In genomic region chr14:34566530-34566929, GRCm38 (mm10) we compare ENCODE assay signal across 24 mouse cellular contexts. TPM values are rescaled to one million over a fixed set of nuclear protein-coding genes. Genes with fewer than 3 reads are reported as not detected.
A peak's percentile ranks its signal among the peaks of the same experiment; 100 is the strongest.
DNase-seq lines count a peak whose midpoint lies in the region; ATAC-seq and TF ChIP-seq lines count a peak whose summit lies in the region.
"Had no signal": no experiment of that assay in that cellular context is flagged by ENCODE, and none has a peak within 500 bp of the region (broad histone marks: within the 10 kb centered on the region; RNA-seq: fewer than 3 reads in every experiment).

No protein-coding gene starts in this region.

- TF ChIP-seq EP300 in heart, adult 2 months (IDR thresholded peaks at IDR 0.05; ENCODE audit: insufficient read depth, low read depth, low read length), result 0 out of 2 replicates have a peak, but pooled peaks have one; percentile 4

- WGBS in embryonic facial prominence, embryonic 15.5 days, result 94% methylated on average over 7 of the region's 7 CpGs
- WGBS in embryonic facial prominence, embryonic 10.5 days, result 93% methylated on average over 7 of the region's 7 CpGs
- WGBS in heart, adult 2 months, result 83% methylated on average over 7 of the region's 7 CpGs
- WGBS in heart, embryonic 13.5 days, result 84% methylated on average over 7 of the region's 7 CpGs
- WGBS in limb, embryonic 13.5 days, result 91% methylated on average over 7 of the region's 7 CpGs
- 92% methylated on average over 7 of the region's 7 CpGs for WGBS in limb, embryonic 10.5 days

- H3K4me1 ChIP-seq in embryonic facial prominence, embryonic 15.5 days, result peaks cover 55% of the 10 kb centered on the region
- H3K4me1 ChIP-seq in embryonic facial prominence, embryonic 10.5 days, result peaks cover 34% of the 10 kb centered on the region
- H3K4me1 ChIP-seq in heart, adult 2 months (ENCODE audit: control insufficient read depth, insufficient read depth, low read length), result peaks cover 19% of the 10 kb centered on the region
- peaks cover 94% of the 10 kb centered on the region for H3K4me1 ChIP-seq in heart, embryonic 13.5 days
- peaks cover 69% of the 10 kb centered on the region for H3K4me1 ChIP-seq in limb, embryonic 13.5 days
- peaks cover 44% of the 10 kb centered on the region for H3K4me1 ChIP-seq in limb, embryonic 10.5 days

- no peaks in the 10 kb centered on the region for H3K36me3 ChIP-seq in embryonic facial prominence, embryonic 15.5 days
- no peaks in the 10 kb centered on the region for H3K36me3 ChIP-seq in embryonic facial prominence, embryonic 10.5 days (replicated peaks)
- peaks cover 3% of the 10 kb centered on the region for H3K36me3 ChIP-seq in heart, adult 2 months (ENCODE audit: control insufficient read depth, insufficient read depth, low read length)
- peaks cover 28% of the 10 kb centered on the region for H3K36me3 ChIP-seq in heart, embryonic 13.5 days
- H3K36me3 ChIP-seq in limb, embryonic 13.5 days, result no peaks in the 10 kb centered on the region
- H3K36me3 ChIP-seq in limb, embryonic 10.5 days, result no peaks in the 10 kb centered on the region
- H3K36me3 ChIP-seq: forebrain, embryonic 15.5 days; G1E; hindbrain, embryonic 13.5 days had no signal

- no peak overlapping the region for H3K9ac ChIP-seq in embryonic facial prominence, embryonic 15.5 days
- H3K9ac ChIP-seq in heart, adult 2 months (ENCODE audit: low read depth, low read length), result peak overlapping the region; percentile 26; the same call in 1 of the 2 replicates
- peak overlapping the region; percentile 74 for H3K9ac ChIP-seq in heart, embryonic 13.5 days
- H3K9ac ChIP-seq in limb, embryonic 13.5 days, result no peak overlapping the region
- H3K9ac ChIP-seq: forebrain, embryonic 15.5 days; hindbrain, embryonic 13.5 days had no signal

- H3K27me3 ChIP-seq in embryonic facial prominence, embryonic 15.5 days, result peaks cover 2% of the 10 kb centered on the region; the same call in 1 of the 2 replicates
- peaks cover 15% of the 10 kb centered on the region for H3K27me3 ChIP-seq in embryonic facial prominence, embryonic 10.5 days (replicated peaks; ENCODE audit: low read depth, poor library complexity, severe bottlenecking)
- no peaks in the 10 kb centered on the region for H3K27me3 ChIP-seq in heart, adult 2 months (ENCODE audit: control insufficient read depth, insufficient read depth, low read length)
- H3K27me3 ChIP-seq in heart, embryonic 13.5 days (replicated peaks), result no peaks in the 10 kb centered on the region
- no peaks in the 10 kb centered on the region for H3K27me3 ChIP-seq in limb, embryonic 13.5 days
- peaks cover 21% of the 10 kb centered on the region for H3K27me3 ChIP-seq in limb, embryonic 10.5 days (ENCODE audit: low read depth, poor library complexity, severe bottlenecking)
- H3K27me3 ChIP-seq: forebrain, embryonic 15.5 days had no signal

- 0 out of 2 replicates have a peak overlapping the region, but pooled peaks have one; percentile 7 for H3K27ac ChIP-seq in embryonic facial prominence, embryonic 15.5 days (replicated peaks)
- H3K27ac ChIP-seq in embryonic facial prominence, embryonic 10.5 days (replicated peaks), result no peak overlapping the region
- peak overlapping the region; percentile 78 for H3K27ac ChIP-seq in heart, adult 2 months
- peak overlapping the region; percentile 95 for H3K27ac ChIP-seq in heart, embryonic 13.5 days (replicated peaks)
- H3K27ac ChIP-seq in limb, embryonic 13.5 days, result peak overlapping the region; percentile 28; the same call in 1 of the 2 replicates
- H3K27ac ChIP-seq in limb, embryonic 10.5 days, result no peak overlapping the region
- H3K27ac ChIP-seq: forebrain, embryonic 15.5 days; hindbrain, embryonic 13.5 days; hindbrain, postnatal 0 days had no signal

- no peak overlapping the region for H3K4me3 ChIP-seq in embryonic facial prominence, embryonic 15.5 days (replicated peaks)
- H3K4me3 ChIP-seq in embryonic facial prominence, embryonic 10.5 days, result no peak overlapping the region
- H3K4me3 ChIP-seq in heart, adult 2 months, result no peak overlapping the region
- H3K4me3 ChIP-seq in heart, embryonic 13.5 days, result no peak overlapping the region
- H3K4me3 ChIP-seq in limb, embryonic 13.5 days, result no peak overlapping the region
- H3K4me3 ChIP-seq in limb, embryonic 10.5 days, result no peak overlapping the region
- H3K4me3 ChIP-seq: forebrain, embryonic 15.5 days; hindbrain, embryonic 13.5 days had no signal

- no peak; the same call in 1 of the 2 replicates for TF ChIP-seq POLR2A in heart, adult 2 months (IDR thresholded peaks at IDR 0.05; ENCODE audit: insufficient read depth, low read depth, low read length)

- no peaks in the 10 kb centered on the region for H3K9me3 ChIP-seq in embryonic facial prominence, embryonic 15.5 days (replicated peaks)
- H3K9me3 ChIP-seq in embryonic facial prominence, embryonic 10.5 days, result no peaks in the 10 kb centered on the region
- H3K9me3 ChIP-seq in heart, embryonic 13.5 days, result no peaks in the 10 kb centered on the region
- H3K9me3 ChIP-seq in limb, embryonic 13.5 days, result no peaks in the 10 kb centered on the region
- H3K9me3 ChIP-seq in limb, embryonic 10.5 days (replicated peaks), result no peaks in the 10 kb centered on the region
- H3K9me3 ChIP-seq: forebrain, embryonic 15.5 days; G1E; hindbrain, embryonic 13.5 days had no signal

- DNase-seq in embryonic facial prominence, embryonic 10.5 days (ENCODE audit: low spot score), result no peak
- DNase-seq in heart, adult 2 months, result no peak
- DNase-seq in heart, adult 9 months (ENCODE audit: low spot score in 2 of 2), result no peak
- no peak for DNase-seq in heart, postnatal 10 days
- DNase-seq in limb, embryonic 10.5 days (ENCODE audit: low spot score), result no peak
- DNase-seq: adrenal gland, adult 8-10 months; adrenal gland, postnatal 36 days; B cell, adult 2 months had no signal

- no peak for ATAC-seq in embryonic facial prominence, embryonic 15.5 days (ENCODE audit: insufficient number of reproducible peaks, low FRiP score, low TSS enrichment, low read depth)
- ATAC-seq in heart, embryonic 13.5 days (ENCODE audit: extremely low read depth, insufficient number of reproducible peaks, low FRiP score, low TSS enrichment), result no peak
- ATAC-seq in limb, embryonic 13.5 days (ENCODE audit: low FRiP score, low read depth), result no peak
- ATAC-seq: CD4-positive, CD25-positive, alpha-beta regulatory T cell, adult 4 months; forebrain, embryonic 15.5 days had no signal

- no peak for TF ChIP-seq CTCF in heart, adult 2 months (IDR thresholded peaks at IDR 0.05)

- no peak overlapping the region for H3K4me2 ChIP-seq in embryonic facial prominence, embryonic 15.5 days (replicated peaks)
- H3K4me2 ChIP-seq in heart, embryonic 13.5 days, result no peak overlapping the region
- H3K4me2 ChIP-seq in limb, embryonic 13.5 days (replicated peaks), result no peak overlapping the region
- H3K4me2 ChIP-seq: forebrain, embryonic 15.5 days; hindbrain, embryonic 13.5 days had no signal

- H3K79me2 ChIP-seq in heart, adult 2 months (replicated peaks; ENCODE audit: control insufficient read depth, insufficient read depth, low read length), result no peaks in the 10 kb centered on the region

- intact Hi-C loops in heart, adult 2 months (cut with DNase I), result loop anchor here (5.0 kb wide), 1 partner anchor 194 kb away; the partner anchor contains the start of gene Sncg
- intact Hi-C loops in heart, postnatal 10 days (cut with DNase I), result no loop called here

RNA-seq across cellular contexts. Expression of gene Ldb3, which starts 22.0 kb away (rescaled TPM):
- polyA plus RNA-seq in embryonic facial prominence, embryonic 15.5 days (2015; fragmentation: Nextera tagmentation; extraction: Ambion mirVana), result 25.9 and 33.6 TPM in 2 replicates
- polyA plus RNA-seq in embryonic facial prominence, embryonic 10.5 days (2016; fragmentation: Nextera tagmentation; extraction: Ambion mirVana), result 0.59 TPM in 1 of 2 replicates, not detected in the other
- total RNA-seq in heart, adult 2 months (2021), result 1,000 to 10,000 TPM in 1 of 2 experiments, 100 to 1,000 TPM in 1; 940 to 1,084 TPM
- polyA plus RNA-seq in heart, adult 2 months (2012; rRNA removed), result 1,077 and 1,138 TPM in 2 replicates
- polyA plus RNA-seq in heart, embryonic 13.5 days (2015; fragmentation: Nextera tagmentation; extraction: Ambion mirVana), result 226 and 249 TPM in 2 replicates
- total RNA-seq in heart, postnatal 10 days (2021), result 100 to 1,000 TPM; 879 to 920 TPM
- polyA plus RNA-seq in limb, embryonic 13.5 days (2015; fragmentation: Nextera tagmentation; extraction: Ambion mirVana), result 8.8 and 9.8 TPM in 2 replicates
- 0.11 and 0.48 TPM in 2 replicates for polyA plus RNA-seq in limb, embryonic 10.5 days (2016; fragmentation: Nextera tagmentation; extraction: Ambion mirVana)
- polyA plus RNA-seq: CD4-positive, CD25-positive, alpha-beta regulatory T cell, adult 4 months; forebrain, embryonic 11.5 days; G1E had no signal

RNA-seq across cellular contexts. Expression of gene Opn4, which starts 33.4 kb away (rescaled TPM):
- polyA plus RNA-seq in embryonic facial prominence, embryonic 15.5 days (2015; fragmentation: Nextera tagmentation; extraction: Ambion mirVana), result 0.45 and 0.46 TPM in 2 replicates
- polyA plus RNA-seq in embryonic facial prominence, embryonic 10.5 days (2016; fragmentation: Nextera tagmentation; extraction: Ambion mirVana), result 0.23 and 0.27 TPM in 2 replicates
- total RNA-seq in heart, adult 2 months (2021), result 1 to 10 TPM; 2.4 to 2.6 TPM
- 7.9 and 9.2 TPM in 2 replicates for polyA plus RNA-seq in heart, adult 2 months (2012; rRNA removed)
- 4.8 and 5.8 TPM in 2 replicates for polyA plus RNA-seq in heart, embryonic 13.5 days (2015; fragmentation: Nextera tagmentation; extraction: Ambion mirVana)
- 1 to 10 TPM; 2.0 to 2.3 TPM for total RNA-seq in heart, postnatal 10 days (2021)
- 0.42 TPM in 1 of 2 replicates, not detected in the other for polyA plus RNA-seq in limb, embryonic 13.5 days (2015; fragmentation: Nextera tagmentation; extraction: Ambion mirVana)
- not detected in 2 replicates for polyA plus RNA-seq in limb, embryonic 10.5 days (2016; fragmentation: Nextera tagmentation; extraction: Ambion mirVana)
- total RNA-seq: adrenal gland, postnatal 36 days; gastrocnemius, postnatal 14 days; hematopoietic stem cell, adult 5-6 weeks; hindbrain, postnatal 0 days had no signal
- polyA plus RNA-seq: CD4-positive, CD25-positive, alpha-beta regulatory T cell, adult 4 months; embryonic facial prominence, embryonic 11.5 days; forebrain, embryonic 15.5 days; G1E; hindbrain, embryonic 13.5 days; intestine, embryonic 14.5 days; kidney, adult 2 months had no signal

RNA-seq across cellular contexts. Expression of gene 9230112D13Rik, which starts 43.9 kb away (rescaled TPM):
- not detected in 2 replicates for polyA plus RNA-seq in embryonic facial prominence, embryonic 15.5 days (2015; fragmentation: Nextera tagmentation; extraction: Ambion mirVana)
- not detected in 2 replicates for polyA plus RNA-seq in embryonic facial prominence, embryonic 10.5 days (2016; fragmentation: Nextera tagmentation; extraction: Ambion mirVana)
- not detected for total RNA-seq in heart, adult 2 months (2021)
- not detected in 2 replicates for polyA plus RNA-seq in heart, adult 2 months (2012; rRNA removed)
- not detected in 2 replicates for polyA plus RNA-seq in heart, embryonic 13.5 days (2015; fragmentation: Nextera tagmentation; extraction: Ambion mirVana)
- total RNA-seq in heart, postnatal 10 days (2021), result not detected
- polyA plus RNA-seq in limb, embryonic 13.5 days (2015; fragmentation: Nextera tagmentation; extraction: Ambion mirVana), result not detected in 2 replicates
- not detected in 2 replicates for polyA plus RNA-seq in limb, embryonic 10.5 days (2016; fragmentation: Nextera tagmentation; extraction: Ambion mirVana)
- total RNA-seq: adrenal gland, adult 8-10 months; adrenal gland, postnatal 36 days; G1E; gastrocnemius, postnatal 14 days; hematopoietic stem cell, adult 5-6 weeks; hindbrain, postnatal 0 days had no signal
- polyA plus RNA-seq: CD4-positive, CD25-positive, alpha-beta regulatory T cell, adult 4 months; cerebellum, adult 2 months; embryonic facial prominence, embryonic 11.5 days; forebrain, embryonic 11.5 days; forebrain, embryonic 15.5 days; G1E; hindbrain, embryonic 13.5 days; hindbrain, postnatal 0 days; intestine, embryonic 14.5 days; kidney, adult 2 months; kidney, embryonic 16.5 days had no signal

Comparison
In these comparisons a context has a peak if more than half of its experiments do, and no peak if none do; other contexts are left out.
1. H3K27ac ChIP-seq: peak in embryonic facial prominence, embryonic 15.5 days (single experiment), heart, adult 2 months (single experiment), heart, embryonic 13.5 days (single experiment) and limb, embryonic 13.5 days (single experiment); none in embryonic facial prominence, embryonic 10.5 days (single experiment) and limb, embryonic 10.5 days (single experiment).
2. H3K9ac ChIP-seq: peak in heart, adult 2 months (single experiment) and heart, embryonic 13.5 days (single experiment); none in embryonic facial prominence, embryonic 15.5 days (single experiment) and limb, embryonic 13.5 days (single experiment).